Mouse (Mus musculus) intestine, embryonic 14.5 days (tissue): Measurements from ENCODE around the gene Rab3ip. TPM values are rescaled to one million over a fixed set of nuclear protein-coding genes. Genes with fewer than 3 reads are reported as not detected.

ENCODE experiments used
- ATAC-seq: fragments of 200-750 bp; cut with Nextera tagmentation; replicated peaks from 2 replicates; pipeline ENCODE4 v1.8.0; 2017; ENCODE audit warnings: low read depth, moderate number of reproducible peaks, moderate TSS enrichment, moderate library complexity; ENCODE audit not compliant: low FRiP score, low TSS enrichment
- DNase-seq: peaks from one replicate; pipeline ENCODE4 v3.0.0-alpha.2; 2018; ENCODE audit warnings: low spot score
- H3K27ac ChIP-seq: fragments of 300-500 bp; sonication (generic); 2 replicates; pipeline ENCODE4 v1.5.1; 2014; ENCODE audit warnings: low read depth, mild to moderate bottlenecking, control low read depth
- H3K27me3 ChIP-seq: fragments of 300-500 bp; sonication (generic); replicated peaks from 2 replicates; pipeline ENCODE4 v1.6.1; 2014; ENCODE audit warnings: low read length, control low read depth; ENCODE audit not compliant: control insufficient read depth, insufficient read depth
- H3K36me3 ChIP-seq: fragments of 300-500 bp; sonication (generic); 2 replicates; pipeline ENCODE4 v1.6.1; 2014; ENCODE audit warnings: low read length, control low read depth; ENCODE audit not compliant: control insufficient read depth, insufficient read depth
- H3K4me1 ChIP-seq: fragments of 300-500 bp; sonication (generic); replicated peaks from 2 replicates; pipeline ENCODE4 v1.6.1; 2014; ENCODE audit warnings: low read length, control low read depth, mixed read lengths; ENCODE audit not compliant: control insufficient read depth, insufficient read depth
- H3K4me2 ChIP-seq: fragments of 300-500 bp; sonication (generic); 2 replicates; pipeline ENCODE4 v1.6.1; 2014; ENCODE audit warnings: low read length
- H3K4me3 ChIP-seq: fragments of 300-500 bp; sonication (generic); 2 replicates; pipeline ENCODE4 v1.5.1; 2014; ENCODE audit warnings: low read depth, low read length, control low read depth, mixed read lengths
- H3K9ac ChIP-seq: fragments of 300-500 bp; sonication (generic); 2 replicates; pipeline ENCODE4 v1.6.1; 2014; ENCODE audit warnings: mild to moderate bottlenecking, low read length
- H3K9me3 ChIP-seq: fragments of 300-500 bp; sonication (generic); 2 replicates; pipeline ENCODE4 v1.6.1; 2016; ENCODE audit warnings: low read length, control low read depth; ENCODE audit not compliant: control insufficient read depth
- WGBS: fragments of 180-500 bp; shearing (Covaris S2); extraction: QIAGEN DNeasy Blood & Tissue Kit; methylation state at CpG from one replicate; pipeline ENCODE4 v1.1.7; 2014; 5-methylcytosine and 5-hydroxymethylcytosine counted together
- polyA plus RNA-seq: library from polyadenylated mRNA; unstranded; fragments of >200 nt; fragmentation: Nextera tagmentation; extraction: Ambion mirVana; gene quantifications from 2 replicates; pipeline ENCODE4 v1.2.1, GENCODE M21; 2014

Gene Rab3ip
- polyA plus RNA-seq, 1 experiment from 2014 or later: 30.7 TPM

GRCm38 (mm10) chr10:116920641-116921040, 29.9 kb downstream of the Rab3ip start:
- Histone ChIP-seq H3K4me2 (no peak overlapping the region), H3K36me3 (peaks cover 19% of the 10 kb centered on the region), H3K9ac (no peak overlapping the region), H3K4me3 (no peak overlapping the region), H3K4me1 (no peaks in the 10 kb centered on the region), H3K9me3 (no peaks in the 10 kb centered on the region), H3K27me3 (no peaks in the 10 kb centered on the region), H3K27ac (no peak overlapping the region)
- no peak for DNase-seq
- WGBS: 93% methylated on average over 8 of the region's 8 CpGs
- ATAC-seq: 0 out of 2 replicates have a peak, but pooled peaks have one; percentile 47

- 92% methylated on average over 25 of the region's 25 CpGs for WGBS
- Histone ChIP-seq H3K27me3 (no peaks in the 10 kb centered on the region), H3K36me3 (peaks cover 12% of the 10 kb centered on the region; the same call in 1 of the 2 replicates), H3K27ac (no peak overlapping the region), H3K4me3 (no peak overlapping the region), H3K4me2 (no peak overlapping the region), H3K9me3 (no peaks in the 10 kb centered on the region), H3K9ac (no peak overlapping the region), H3K4me1 (no peaks in the 10 kb centered on the region)
- ATAC-seq (no peak), DNase-seq (no peak)
These were observed 30.9 kb downstream of the Rab3ip start for GRCm38 (mm10) chr10:116919368-116920317.

GRCm38 (mm10) chr10:116916581-116916980, 34.0 kb downstream of the Rab3ip start:
- Histone ChIP-seq H3K27me3 (no peaks in the 10 kb centered on the region), H3K9me3 (no peaks in the 10 kb centered on the region), H3K4me2 (no peak overlapping the region), H3K36me3 (peaks cover 18% of the 10 kb centered on the region), H3K4me1 (no peaks in the 10 kb centered on the region), H3K27ac (no peak overlapping the region), H3K4me3 (no peak overlapping the region), H3K9ac (no peak overlapping the region)
- no peak for ATAC-seq
- no peak for DNase-seq
- WGBS: 80% methylated on average over 8 of the region's 8 CpGs

GRCm38 (mm10) chr10:116915286-116915685, 35.3 kb downstream of the Rab3ip start:
- no peaks in the 10 kb centered on the region for H3K9me3 ChIP-seq
- no peak for DNase-seq
- H3K4me2 ChIP-seq: no peak overlapping the region
- no peak overlapping the region for H3K4me3 ChIP-seq
- ATAC-seq: no peak
- H3K9ac ChIP-seq: no peak overlapping the region
- H3K27me3 ChIP-seq: no peaks in the 10 kb centered on the region
- H3K36me3 ChIP-seq: peaks cover 26% of the 10 kb centered on the region
- 90% methylated on average over 8 of the region's 8 CpGs for WGBS
- no peaks in the 10 kb centered on the region for H3K4me1 ChIP-seq
- no peak overlapping the region for H3K27ac ChIP-seq

- Histone ChIP-seq H3K27me3 (no peaks in the 10 kb centered on the region), H3K27ac (no peak overlapping the region), H3K4me2 (no peak overlapping the region), H3K9me3 (no peaks in the 10 kb centered on the region), H3K4me3 (no peak overlapping the region), H3K9ac (no peak overlapping the region), H3K36me3 (peaks cover 33% of the 10 kb centered on the region), H3K4me1 (no peaks in the 10 kb centered on the region)
- no peak for DNase-seq
- 84% methylated on average over 9 of the region's 9 CpGs for WGBS
- no peak for ATAC-seq
These were observed 36.0 kb downstream of the Rab3ip start for GRCm38 (mm10) chr10:116914586-116914985.

GRCm38 (mm10) chr10:116913647-116914273, 36.8 kb downstream of the Rab3ip start:
- 75% methylated on average over 17 of the region's 17 CpGs for WGBS
- H3K27ac ChIP-seq: no peak overlapping the region
- H3K9ac ChIP-seq: no peak overlapping the region
- DNase-seq (no peak), ATAC-seq (no peak)
- no peak overlapping the region for H3K4me3 ChIP-seq
- H3K36me3 ChIP-seq: peaks cover 36% of the 10 kb centered on the region
- H3K4me2 ChIP-seq: no peak overlapping the region
- H3K27me3 ChIP-seq: no peaks in the 10 kb centered on the region
- no peaks in the 10 kb centered on the region for H3K9me3 ChIP-seq
- no peaks in the 10 kb centered on the region for H3K4me1 ChIP-seq

GRCm38 (mm10) chr10:116912850-116913249, 37.7 kb downstream of the Rab3ip start:
- Histone ChIP-seq H3K4me3 (no peak overlapping the region), H3K27ac (no peak overlapping the region), H3K9me3 (no peaks in the 10 kb centered on the region), H3K4me1 (no peaks in the 10 kb centered on the region), H3K4me2 (no peak overlapping the region), H3K9ac (no peak overlapping the region), H3K27me3 (no peaks in the 10 kb centered on the region), H3K36me3 (peaks cover 35% of the 10 kb centered on the region)
- no peak for ATAC-seq
- WGBS: 87% methylated on average over 9 of the region's 9 CpGs
- DNase-seq: no peak

- ATAC-seq: no peak
- DNase-seq: no peak
- Histone ChIP-seq H3K9ac (no peak overlapping the region), H3K27me3 (no peaks in the 10 kb centered on the region), H3K4me2 (no peak overlapping the region), H3K9me3 (no peaks in the 10 kb centered on the region), H3K4me1 (no peaks in the 10 kb centered on the region), H3K36me3 (peaks cover 57% of the 10 kb centered on the region), H3K27ac (no peak overlapping the region), H3K4me3 (no peak overlapping the region)
- WGBS: 81% methylated on average over 15 of the region's 15 CpGs
These were observed 41.5 kb downstream of the Rab3ip start for GRCm38 (mm10) chr10:116908901-116909642.
